Mouse (Mus musculus): ENCODE results near the gene Snupn.

Snupn gene

GRCm38 (mm10) chr9:57012393-57012792 lies 61.7 kb downstream of the Snupn start:
- DNase-seq (ENCODE audit: low spot score): no peak

DNA sequence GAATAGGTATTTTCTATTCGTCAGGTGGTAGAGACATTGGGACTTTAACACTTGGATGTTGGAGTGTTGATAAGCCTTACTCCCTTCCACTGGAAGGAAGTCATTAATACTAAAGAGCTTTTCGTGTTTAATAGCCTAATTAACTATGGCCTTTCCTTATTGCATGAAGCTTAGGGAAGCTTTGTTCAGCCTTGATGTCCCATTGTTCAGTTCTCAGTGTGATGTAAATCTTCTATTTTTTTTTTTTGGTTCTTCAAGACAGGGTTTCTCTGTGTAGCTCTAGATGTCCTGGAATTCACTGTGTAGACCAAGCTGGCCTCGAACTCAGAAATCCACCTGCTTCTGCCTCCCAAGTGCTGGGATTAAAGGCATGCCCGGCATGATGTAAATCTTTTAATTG lies 62.2 kb downstream of the Snupn start:
- no peak for DNase-seq (ENCODE audit: low spot score)

DNA sequence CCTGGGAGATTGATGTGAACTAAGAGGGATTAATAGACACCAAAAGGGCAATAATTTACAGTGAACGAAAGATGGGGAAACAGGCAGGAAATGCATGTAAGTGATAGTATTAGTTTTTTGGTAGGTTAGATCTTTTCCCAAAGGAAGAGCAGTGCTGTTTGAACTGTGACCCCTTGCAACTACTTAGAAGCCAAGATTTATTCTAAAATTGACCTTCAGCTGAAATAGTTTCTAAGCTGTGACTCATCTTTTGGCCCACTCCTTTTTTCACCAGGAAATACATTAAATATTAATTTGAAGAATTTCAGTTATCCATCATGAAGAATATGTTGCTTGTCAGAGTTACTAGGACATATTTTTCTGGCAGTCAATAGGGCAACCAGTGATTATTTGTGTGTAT lies 63.1 kb downstream of the Snupn start:
- DNase-seq (ENCODE audit: low spot score): no peak

GRCm38 (mm10) chr9:57014766-57015165 lies 64.1 kb downstream of the Snupn start:
- DNase-seq (ENCODE audit: low spot score): no peak

- no peak for DNase-seq (ENCODE audit: low spot score)
These were observed 67.0 kb downstream of the Snupn start for GRCm38 (mm10) chr9:57017631-57018030.

- no peak for DNase-seq (ENCODE audit: low spot score)
These were observed 81.1 kb downstream of the Snupn start for GRCm38 (mm10) chr9:57031756-57032155.

Measured in urinary bladder, postnatal 14 days (tissue).